Mouse (Mus musculus) heart, postnatal 25 days (tissue): Measurements from ENCODE around the gene Slc38a11. TPM values are rescaled to one million over a fixed set of nuclear protein-coding genes. Genes with fewer than 3 reads are reported as not detected.

Source experiments
- microRNA-seq: library from miRNA; unstranded; fragments of <30 nt; microRNA quantifications from one replicate; pipeline ENCODE4 v1.2.0, GENCODE M21; 2022
- total RNA-seq, 2 experiments: library from RNA; stranded (reverse); gene quantifications; 2 replicates each; pipeline ENCODE4 v1.2.3; 2021

Slc38a11 gene
- total RNA-seq, 2 experiments from 2014 or later, result 1.4 to 1.5 TPM

Small RNA genes within 50 kb of the gene (microRNA-seq; reads per million reads assigned to microRNA genes)
- not detected for gene Mir6337

Other genes starting within 250 kb of the Slc38a11 start
- gene Cobll1, start 124.6 kb downstream of the Slc38a11 start, total RNA-seq, result 10 to 100 TPM; 56.6 to 61.6 TPM
- gene Scn3a, start 203.6 kb upstream of the Slc38a11 start, total RNA-seq, result 1 to 10 TPM in 1 of 2 experiments, under 1 TPM in 1; 0.75 to 2.1 TPM